Mouse (Mus musculus) lung, embryonic 15.5 days (tissue): Measurements from ENCODE around the gene Mrm3. TPM values are rescaled to one million over a fixed set of nuclear protein-coding genes. Genes with fewer than 3 reads are reported as not detected.
"Not testable (repeated sequence)": the region's sequence is repeated elsewhere in the genome, so short reads cannot be mapped to it uniquely, and the experiment has no call there.

Experiments
- ATAC-seq: fragments of 200-750 bp; cut with Nextera tagmentation; 2 replicates; pipeline ENCODE4 v1.8.0; 2017; ENCODE audit warnings: moderate number of reproducible peaks, borderline replicate concordance; ENCODE audit not compliant: low FRiP score, low TSS enrichment; ENCODE audit errors: extremely low read depth
- H3K27ac ChIP-seq: fragments of 300-500 bp; sonication (generic); 2 replicates; pipeline ENCODE4 v1.5.1; 2015; ENCODE audit warnings: moderate library complexity, mild to moderate bottlenecking, inconsistent platforms
- H3K27me3 ChIP-seq: fragments of 300-500 bp; sonication (generic); 2 replicates; pipeline ENCODE4 v1.6.1; 2015; ENCODE audit warnings: inconsistent platforms
- H3K36me3 ChIP-seq: fragments of 300-500 bp; sonication (generic); 2 replicates; pipeline ENCODE4 v1.6.1; 2015; ENCODE audit warnings: inconsistent platforms
- H3K4me1 ChIP-seq: fragments of 300-500 bp; sonication (generic); 2 replicates; pipeline ENCODE4 v1.6.1; 2015; ENCODE audit warnings: inconsistent platforms
- H3K4me2 ChIP-seq: fragments of 300-500 bp; sonication (generic); 2 replicates; pipeline ENCODE4 v1.6.1; 2015; ENCODE audit warnings: inconsistent platforms, mild to moderate bottlenecking, moderate library complexity
- H3K4me3 ChIP-seq: fragments of 300-500 bp; sonication (generic); 2 replicates; pipeline ENCODE4 v1.5.1; 2015; ENCODE audit warnings: mild to moderate bottlenecking, inconsistent platforms
- H3K9ac ChIP-seq: fragments of 300-500 bp; sonication (generic); 2 replicates; pipeline ENCODE4 v1.6.1; 2015; ENCODE audit warnings: inconsistent platforms
- H3K9me3 ChIP-seq: fragments of 300-500 bp; sonication (generic); 2 replicates; pipeline ENCODE4 v1.6.1; 2016; ENCODE audit warnings: inconsistent platforms
- WGBS: fragments of 180-500 bp; shearing (Covaris S2); methylation state at CpG from one replicate; pipeline ENCODE4 v1.1.7; 2015; 5-methylcytosine and 5-hydroxymethylcytosine counted together
- polyA plus RNA-seq: library from polyadenylated mRNA; unstranded; fragments of >200 nt; fragmentation: Nextera tagmentation; extraction: Ambion mirVana; gene quantifications from 2 replicates; pipeline ENCODE4 v1.2.1, GENCODE M21; 2015

The Mrm3 gene
- polyA plus RNA-seq = 21.8 and 22.4 TPM in 2 replicates

GRCm38 (mm10) chr11:76242901-76243810 is at the start of gene Mrm3, which contains the start of gene Glod4:
Gene Mrm3, plus strand, starts transcription at chr11:76243715.
Gene Glod4, minus strand, starts transcription at chr11:76243725.
- Histone ChIP-seq H3K4me1 (peaks cover 18% of the 10 kb centered on the region), H3K4me3 (peak within 1 kb of the TSS; percentile 79), H3K36me3 (peaks cover 11% of the 10 kb centered on the region; the same call in 1 of the 2 replicates), H3K27me3 (no peaks in the 10 kb centered on the region), H3K9ac (peak within 1 kb of the TSS; percentile 73), H3K4me2 (peak within 1 kb of the TSS; percentile 81), H3K27ac (peak within 1 kb of the TSS; percentile 58), H3K9me3 (no peaks in the 10 kb centered on the region)
- peak; percentile 87; the same call in 1 of the 2 replicates for ATAC-seq
- WGBS = under 1% methylated on average over 61 of the region's 61 CpGs

DNA sequence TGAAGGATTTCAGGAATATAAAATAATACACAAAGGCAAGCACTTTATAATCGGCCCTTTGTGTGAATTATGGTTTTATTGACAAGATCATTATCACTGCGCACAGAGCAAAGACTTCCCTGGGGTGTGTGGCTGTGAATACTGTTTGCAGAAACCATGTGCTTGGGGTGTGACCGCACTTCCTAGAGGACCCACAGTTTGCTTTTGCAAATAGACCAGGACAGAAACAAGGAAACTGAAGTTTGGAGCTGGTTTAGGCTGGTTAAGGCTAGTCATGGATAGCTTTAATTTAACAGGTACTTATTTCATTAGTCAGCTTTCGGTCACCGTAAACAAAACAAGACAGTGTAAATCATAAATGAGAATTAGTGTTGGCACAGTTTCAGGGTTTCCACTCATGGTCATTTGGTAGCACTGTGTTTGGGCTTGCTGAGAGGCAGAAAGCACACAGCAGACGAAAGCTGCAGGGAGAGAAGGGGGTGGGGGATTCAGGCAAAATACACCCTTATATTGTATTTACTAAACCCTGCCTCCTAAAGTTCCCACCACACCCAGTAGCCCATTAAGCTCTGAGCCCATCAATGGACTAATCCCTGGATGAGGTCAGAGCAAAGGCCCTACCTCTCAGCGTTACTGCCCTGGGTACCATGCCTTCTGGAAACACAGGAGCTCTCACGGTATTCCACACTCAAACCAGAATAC is 47.1 kb upstream of the Mrm3 start:
- peaks cover 3% of the 10 kb centered on the region; the same call in 1 of the 2 replicates for H3K27me3 ChIP-seq
- peaks cover 9% of the 10 kb centered on the region; the same call in 1 of the 2 replicates for H3K4me1 ChIP-seq
- no peak overlapping the region for H3K9ac ChIP-seq
- no peak overlapping the region for H3K27ac ChIP-seq
- no peaks in the 10 kb centered on the region for H3K9me3 ChIP-seq
- WGBS = 47% methylated on average over 8 of the region's 8 CpGs
- ATAC-seq = no peak
- no peak overlapping the region for H3K4me2 ChIP-seq
- H3K36me3 ChIP-seq = no peaks in the 10 kb centered on the region
- H3K4me3 ChIP-seq = no peak overlapping the region

GRCm38 (mm10) chr11:76196977-76197469 is 46.5 kb upstream of the Mrm3 start:
- no peak overlapping the region for H3K27ac ChIP-seq
- no peak overlapping the region; the same call in 1 of the 2 replicates for H3K4me2 ChIP-seq
- 28% methylated on average over 8 of the region's 8 CpGs for WGBS
- ATAC-seq = no peak
- no peaks in the 10 kb centered on the region for H3K36me3 ChIP-seq
- peaks cover 12% of the 10 kb centered on the region; the same call in 1 of the 2 replicates for H3K4me1 ChIP-seq
- H3K27me3 ChIP-seq = peaks cover 3% of the 10 kb centered on the region; the same call in 1 of the 2 replicates
- H3K9me3 ChIP-seq = no peaks in the 10 kb centered on the region
- no peak overlapping the region for H3K9ac ChIP-seq
- H3K4me3 ChIP-seq = no peak overlapping the region

- Histone ChIP-seq H3K27ac (peak overlapping the region; percentile 73), H3K4me1 (peaks cover 22% of the 10 kb centered on the region), H3K4me2 (peak overlapping the region; percentile 85), H3K9ac (peak overlapping the region; percentile 91), H3K36me3 (peaks cover 18% of the 10 kb centered on the region), H3K9me3 (no peaks in the 10 kb centered on the region), H3K4me3 (peak overlapping the region; percentile 92), H3K27me3 (peaks cover 3% of the 10 kb centered on the region; the same call in 1 of the 2 replicates)
- peak; percentile 99 for ATAC-seq
- WGBS = under 1% methylated on average over 83 of the region's 90 CpGs
Measured at GRCm38 (mm10) chr11:76201761-76202674, 41.5 kb upstream of the Mrm3 start.

DNA sequence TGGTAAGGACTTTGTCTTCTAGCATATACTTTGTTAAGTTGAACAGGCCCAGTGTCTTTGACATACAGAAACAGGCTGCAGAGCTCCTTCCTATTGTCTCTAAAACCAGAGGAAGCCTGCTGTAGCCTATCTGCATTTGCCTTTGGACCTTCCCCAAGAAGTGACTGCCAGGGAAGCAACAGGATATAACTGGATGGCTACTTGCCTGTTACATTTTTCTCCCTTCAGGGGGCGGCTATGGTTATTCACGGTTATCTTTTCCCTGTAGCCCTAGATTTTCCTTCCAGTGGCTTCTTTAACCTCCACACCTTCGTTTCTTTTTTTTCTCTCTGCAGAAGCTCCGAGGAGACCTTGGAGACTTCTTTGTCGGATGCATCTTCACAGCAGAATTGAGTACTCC is 36.7 kb upstream of the Mrm3 start:
- no peaks in the 10 kb centered on the region for H3K9me3 ChIP-seq
- peaks cover 48% of the 10 kb centered on the region for H3K36me3 ChIP-seq
- no peak overlapping the region for H3K9ac ChIP-seq
- no peak overlapping the region for H3K27ac ChIP-seq
- 85% methylated on average over 5 of the region's 5 CpGs for WGBS
- peaks cover 14% of the 10 kb centered on the region for H3K4me1 ChIP-seq
- H3K27me3 ChIP-seq = no peaks in the 10 kb centered on the region
- no peak for ATAC-seq
- H3K4me2 ChIP-seq = no peak overlapping the region
- no peak overlapping the region for H3K4me3 ChIP-seq

DNA sequence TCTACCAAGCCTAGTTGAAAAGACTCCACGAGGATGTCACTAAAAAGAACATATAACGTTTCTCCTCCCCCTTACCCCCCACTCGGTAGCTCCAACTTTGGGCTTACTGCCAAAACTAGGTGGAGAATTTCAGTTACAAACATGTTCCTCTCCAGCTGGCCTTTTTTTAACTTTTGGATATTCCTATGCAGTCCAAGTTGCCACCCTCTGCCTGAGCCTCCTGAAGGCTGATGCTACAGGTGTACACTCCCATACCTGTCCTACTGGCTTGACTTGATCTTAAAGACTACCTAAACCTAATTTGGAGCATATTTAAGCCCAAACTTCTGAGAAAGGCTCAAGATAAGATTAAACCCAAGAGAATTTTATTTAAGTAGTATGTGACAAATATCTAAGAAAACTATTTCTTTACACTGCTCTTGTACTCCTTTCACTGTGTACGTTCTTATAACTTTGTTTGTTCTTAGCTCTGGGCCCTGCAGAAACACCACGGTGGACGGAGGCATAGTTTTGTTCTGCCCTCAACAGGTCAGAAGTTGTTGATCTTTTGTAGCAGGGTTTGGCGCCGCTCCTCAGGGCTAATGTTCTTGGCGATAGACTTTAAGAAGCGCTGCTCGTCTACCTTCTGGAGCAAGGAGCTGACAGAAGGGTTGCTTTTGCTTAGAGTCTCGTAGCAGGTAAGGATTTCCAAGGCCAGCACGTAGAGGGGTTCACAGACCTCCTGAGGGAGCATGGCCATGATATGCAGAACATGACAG is 33.1 kb upstream of the Mrm3 start:
- no peak for ATAC-seq
- 60% methylated on average over 13 of the region's 13 CpGs for WGBS

DNA sequence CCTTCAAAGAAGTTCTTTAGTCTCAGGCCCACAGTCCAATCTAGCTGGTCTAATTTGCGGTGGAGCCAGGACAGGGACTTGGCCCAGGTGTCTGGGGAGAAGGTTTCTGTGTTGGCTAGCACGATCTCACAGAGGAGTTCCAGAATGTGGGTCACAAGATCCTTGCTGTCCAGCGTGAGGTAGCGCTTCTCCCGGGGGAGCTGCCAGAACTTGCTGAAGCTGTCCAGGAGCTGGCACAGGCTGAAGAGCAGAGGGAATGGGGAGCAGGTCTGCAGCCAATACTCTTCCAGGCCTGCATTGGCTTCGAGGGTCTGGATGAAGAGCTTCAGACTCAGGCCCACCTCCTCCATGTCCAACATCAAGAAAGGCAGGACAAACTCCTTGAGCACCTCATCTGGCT is 31.9 kb upstream of the Mrm3 start:
- not testable (repeated sequence) for H3K27me3 ChIP-seq, H3K4me2 ChIP-seq, H3K27ac ChIP-seq, H3K9me3 ChIP-seq, ATAC-seq, H3K4me3 ChIP-seq, H3K9ac ChIP-seq
- 90% methylated on average over 4 of the region's 6 CpGs for WGBS
- H3K36me3 ChIP-seq = peaks cover 48% of the 10 kb centered on the region
- peaks cover 11% of the 10 kb centered on the region; the same call in 1 of the 2 replicates for H3K4me1 ChIP-seq

More for the DNA sequence above, 33.1 kb upstream of the Mrm3 start:
- Histone ChIP-seq H3K9me3 (no peaks in the 10 kb centered on the region), H3K27ac (no peak overlapping the region), H3K4me3 (no peak overlapping the region), H3K4me1 (0 out of 2 replicates have a peak, but pooled peaks cover 5% of the 10 kb centered on the region), H3K4me2 (no peak overlapping the region), H3K36me3 (peaks cover 58% of the 10 kb centered on the region), H3K9ac (no peak overlapping the region), H3K27me3 (no peaks in the 10 kb centered on the region)

DNA sequence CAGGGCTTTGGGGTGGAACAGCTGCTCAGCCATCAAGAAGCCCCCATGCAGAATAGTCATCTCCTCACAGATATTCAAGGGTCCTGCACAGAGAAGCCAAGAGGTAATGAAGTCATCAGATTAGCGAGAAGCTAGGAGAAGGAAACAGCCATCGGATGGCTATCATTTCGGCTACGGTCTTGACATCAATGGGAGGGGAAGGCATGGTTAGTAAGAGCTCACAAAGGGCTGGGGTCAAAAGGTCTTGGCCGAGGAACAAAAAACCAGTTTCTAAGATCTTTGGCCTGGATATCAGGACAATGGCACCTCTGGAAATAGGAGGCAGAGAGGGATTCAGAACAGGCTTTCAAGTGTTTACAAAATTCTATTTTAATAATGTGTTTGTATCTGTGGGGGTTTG is 29.7 kb upstream of the Mrm3 start:
- Histone ChIP-seq H3K9me3 (no peaks in the 10 kb centered on the region), H3K27me3 (no peaks in the 10 kb centered on the region), H3K4me3 (no peak overlapping the region), H3K9ac (no peak overlapping the region), H3K4me1 (peaks cover 20% of the 10 kb centered on the region; the same call in 1 of the 2 replicates), H3K27ac (no peak overlapping the region), H3K4me2 (no peak overlapping the region), H3K36me3 (peaks cover 30% of the 10 kb centered on the region)
- 84% methylated on average over 5 of the region's 5 CpGs for whole genome bisulfite sequencing
- ATAC-seq = no peak

- Histone ChIP-seq H3K9me3 (no peaks in the 10 kb centered on the region), H3K4me3 (no peak overlapping the region), H3K36me3 (peaks cover 21% of the 10 kb centered on the region), H3K9ac (no peak overlapping the region), H3K4me2 (no peak overlapping the region), H3K4me1 (peaks cover 20% of the 10 kb centered on the region; the same call in 1 of the 2 replicates), H3K27ac (no peak overlapping the region), H3K27me3 (no peaks in the 10 kb centered on the region)
- no peak for ATAC-seq
- WGBS = 73% methylated on average over 2 of the region's 2 CpGs
Measured at GRCm38 (mm10) chr11:76215011-76215410, 28.5 kb upstream of the Mrm3 start.

DNA sequence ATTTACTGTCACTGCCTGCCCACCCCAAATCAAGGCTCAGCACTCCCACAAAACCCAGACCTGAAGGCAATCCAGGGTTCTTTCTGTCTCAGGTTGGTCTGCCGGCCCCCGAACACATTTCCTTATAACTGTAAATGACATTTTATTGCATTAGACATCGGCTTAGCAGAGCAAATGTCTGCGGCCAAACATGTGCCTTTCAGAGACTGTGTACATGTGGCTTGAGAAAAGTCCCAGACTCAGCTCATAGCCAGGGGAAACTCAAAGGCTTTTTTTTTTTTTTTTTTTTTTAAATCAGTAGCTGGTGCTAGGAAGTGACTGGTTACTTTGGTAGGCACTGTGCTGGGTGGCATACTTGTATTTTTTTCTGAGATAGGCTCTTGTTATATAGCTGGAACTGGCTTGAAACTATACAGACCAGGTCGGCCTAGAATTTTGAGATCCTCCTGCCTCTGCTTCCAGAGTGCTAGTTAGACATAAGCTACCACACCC is 27.4 kb upstream of the Mrm3 start:
- Histone ChIP-seq H3K27ac (peak overlapping the region; percentile 95), H3K4me2 (peak overlapping the region; percentile 77), H3K4me1 (peaks cover 20% of the 10 kb centered on the region; the same call in 1 of the 2 replicates), H3K4me3 (peak overlapping the region; percentile 88), H3K9me3 (no peaks in the 10 kb centered on the region), H3K9ac (no peak overlapping the region), H3K27me3 (no peaks in the 10 kb centered on the region), H3K36me3 (peaks cover 20% of the 10 kb centered on the region)
- no peak for ATAC-seq
- 88% methylated on average over 5 of the region's 5 CpGs for WGBS
